Mouse (Mus musculus): ENCODE measurements at regions not wholly inside any gene's neighbourhood (a gene's known extent, or its start where the extent isn't known, plus 50 kb on each side); places are given as distances from the start of the nearest gene placed in this dataset.

DNA sequence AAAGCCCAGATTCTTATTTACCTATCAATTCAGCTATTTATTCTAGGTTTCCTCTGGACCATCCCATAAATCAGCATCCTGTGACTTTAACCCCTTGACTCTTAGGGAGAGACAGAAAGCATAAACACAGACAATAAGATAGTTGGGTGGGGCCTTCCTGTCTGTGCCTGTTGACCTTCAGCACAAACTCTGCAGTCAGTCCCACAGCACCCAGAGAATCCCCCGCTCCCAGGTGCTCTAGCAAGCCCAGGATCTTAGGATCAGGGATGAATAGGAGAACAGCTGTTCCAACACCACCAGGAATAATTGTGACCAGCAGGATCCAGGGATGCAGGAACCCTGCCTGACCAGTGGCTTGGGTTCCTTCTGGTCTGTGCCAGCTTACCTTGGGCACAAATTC is 107.8 kb downstream of the Basp1 start:
- DNase-seq (ENCODE audit: low spot score): no peak
- Histone ChIP-seq H3K4me1 (no peaks in the 10 kb centered on the region), H3K27ac (no peak overlapping the region), H3K4me3 (no peak overlapping the region), H3K36me3 (no peaks in the 10 kb centered on the region), H3K27me3 (ENCODE audit: low read depth, poor library complexity, severe bottlenecking) (no peaks in the 10 kb centered on the region), H3K9me3 (replicated peaks) (no peaks in the 10 kb centered on the region)
- 89% methylated on average over 1 of the region's 1 CpGs for WGBS

DNA sequence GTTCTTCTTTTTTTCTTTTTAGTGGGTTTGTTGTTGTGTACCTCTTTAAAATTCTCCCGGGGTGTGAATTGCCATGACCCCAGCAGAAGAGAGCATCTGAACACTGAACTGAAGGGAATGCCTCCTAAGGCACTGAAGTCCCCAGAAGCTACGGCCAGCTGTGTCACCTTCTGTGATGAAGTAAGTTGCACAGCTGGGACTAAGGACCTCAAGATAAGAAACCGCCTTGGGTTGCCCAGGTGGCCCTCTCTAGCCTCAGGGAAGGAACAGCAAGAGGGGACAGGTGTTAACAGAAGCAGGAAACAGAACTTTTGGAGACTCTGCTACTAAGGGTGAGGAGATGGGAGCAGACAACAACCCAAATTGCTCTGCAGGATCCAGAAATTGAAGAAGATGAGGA is 110.2 kb downstream of the Basp1 start:
- WGBS: 69% methylated on average over 3 of the region's 3 CpGs
- Histone ChIP-seq H3K9me3 (replicated peaks) (no peaks in the 10 kb centered on the region), H3K27me3 (ENCODE audit: low read depth, poor library complexity, severe bottlenecking) (no peaks in the 10 kb centered on the region), H3K36me3 (no peaks in the 10 kb centered on the region), H3K27ac (no peak overlapping the region), H3K4me1 (no peaks in the 10 kb centered on the region), H3K4me3 (no peak overlapping the region)
- no peak for DNase-seq (ENCODE audit: low spot score)

DNA sequence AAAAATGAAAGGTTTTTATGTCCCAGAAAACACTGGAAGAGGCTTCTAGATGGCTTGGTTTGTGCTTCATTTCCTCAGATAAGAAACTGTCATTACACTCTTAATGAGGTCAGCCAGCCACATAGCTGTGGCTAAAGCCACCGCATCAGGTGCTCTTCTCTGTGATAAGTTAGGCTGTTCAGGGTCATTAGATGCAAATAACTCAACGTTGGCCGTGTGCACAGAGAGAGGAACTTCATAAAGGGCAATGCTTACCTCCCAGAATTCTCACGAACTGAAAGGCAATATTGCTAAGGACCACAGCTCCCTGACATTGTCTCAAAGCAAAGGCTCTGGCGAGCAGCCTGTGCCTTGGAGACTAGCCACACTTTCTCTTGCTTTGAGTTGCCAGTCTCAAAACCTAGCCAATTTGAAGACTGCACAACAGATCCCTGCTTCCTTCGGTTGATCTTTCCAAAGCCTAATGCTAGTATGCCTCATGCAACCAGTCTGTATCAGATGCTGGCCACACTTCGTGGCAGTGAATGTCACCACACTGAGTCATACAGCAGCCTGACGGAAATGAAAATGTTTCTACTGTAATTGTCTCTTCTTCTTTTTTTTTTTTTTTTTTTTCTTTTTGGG is 110.8 kb downstream of the Basp1 start:
- no peaks in the 10 kb centered on the region for H3K4me1 ChIP-seq
- H3K4me3 ChIP-seq: no peak overlapping the region
- H3K27me3 ChIP-seq (ENCODE audit: low read depth, poor library complexity, severe bottlenecking): no peaks in the 10 kb centered on the region
- no peaks in the 10 kb centered on the region for H3K36me3 ChIP-seq
- DNase-seq (ENCODE audit: low spot score): no peak
- no peak overlapping the region for H3K27ac ChIP-seq
- 77% methylated on average over 8 of the region's 8 CpGs for WGBS
- H3K9me3 ChIP-seq (replicated peaks): no peaks in the 10 kb centered on the region

DNA sequence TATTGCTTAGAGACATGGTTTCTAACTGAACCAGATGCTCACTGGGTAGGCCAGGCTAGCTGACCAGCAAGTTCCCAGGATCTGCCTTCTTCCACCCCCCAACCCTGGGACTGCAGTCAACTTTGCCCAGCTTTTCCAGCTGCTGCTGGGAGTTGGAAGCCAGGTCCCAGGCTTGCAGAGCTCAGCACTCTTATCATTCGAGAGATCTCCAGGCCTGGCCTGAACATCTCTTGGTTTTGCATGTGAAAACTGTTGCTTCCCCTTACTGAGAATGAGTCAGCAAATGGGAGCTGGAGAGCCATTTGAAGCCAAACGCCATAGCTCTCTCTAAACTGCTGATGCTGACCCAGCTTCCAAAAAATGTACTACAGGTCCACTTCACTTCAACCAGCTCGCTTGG is 111.8 kb downstream of the Basp1 start:
- WGBS: 71% methylated on average over 3 of the region's 3 CpGs

DNA sequence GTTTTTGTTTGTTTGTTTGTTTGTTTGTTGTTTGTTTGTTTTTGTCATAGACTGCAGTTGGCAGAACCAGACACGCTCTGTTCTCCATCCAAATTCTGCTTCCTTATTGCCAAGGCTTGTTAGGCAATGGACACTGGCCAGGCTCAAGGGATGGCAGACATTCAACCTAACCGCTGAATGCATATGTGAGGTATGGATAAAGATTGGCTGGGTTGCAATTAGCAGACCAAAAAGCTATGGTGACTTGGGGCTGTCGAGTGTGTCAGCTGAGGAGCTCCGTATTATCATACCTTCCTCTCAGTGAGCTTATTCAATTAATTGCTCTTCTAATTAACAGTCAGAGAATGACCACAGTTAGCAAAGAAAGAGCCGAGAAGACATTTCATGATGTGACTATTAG is 116.3 kb downstream of the Basp1 start:
- no peak overlapping the region for H3K4me3 ChIP-seq
- no peak for DNase-seq (ENCODE audit: low spot score)
- H3K4me1 ChIP-seq: no peaks in the 10 kb centered on the region
- no peak overlapping the region for H3K27ac ChIP-seq
- 87% methylated on average over 5 of the region's 5 CpGs for WGBS
- H3K9me3 ChIP-seq (replicated peaks): no peaks in the 10 kb centered on the region
- H3K27me3 ChIP-seq (ENCODE audit: low read depth, poor library complexity, severe bottlenecking): no peaks in the 10 kb centered on the region
- no peaks in the 10 kb centered on the region for H3K36me3 ChIP-seq

More for the DNA sequence above, 111.8 kb downstream of the Basp1 start:
- Histone ChIP-seq H3K9me3 (replicated peaks) (no peaks in the 10 kb centered on the region), H3K4me1 (no peaks in the 10 kb centered on the region), H3K4me3 (no peak overlapping the region), H3K27me3 (ENCODE audit: low read depth, poor library complexity, severe bottlenecking) (no peaks in the 10 kb centered on the region), H3K27ac (no peak overlapping the region), H3K36me3 (no peaks in the 10 kb centered on the region)
- DNase-seq (ENCODE audit: low spot score): no peak

DNA sequence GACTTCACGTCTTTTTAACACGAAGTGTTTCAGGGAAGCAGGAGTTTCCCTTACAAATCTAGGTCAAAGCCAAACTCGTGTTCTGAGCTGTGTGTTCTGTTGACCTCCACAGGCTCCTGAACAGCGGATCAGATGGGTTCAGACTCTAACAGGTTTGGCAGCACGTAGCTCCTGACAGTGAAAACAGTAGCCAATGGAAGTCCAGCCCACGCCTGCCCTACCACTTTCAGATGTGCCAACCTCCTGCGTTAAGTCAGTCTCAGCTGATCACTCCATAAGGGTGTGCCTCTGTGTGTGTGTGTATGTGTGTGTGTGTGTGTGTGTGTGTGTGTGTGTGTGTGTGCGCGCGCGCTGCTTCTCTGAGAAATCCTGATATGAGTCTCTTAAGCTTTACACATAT is 116.8 kb downstream of the Basp1 start:
- no peak overlapping the region for H3K4me3 ChIP-seq
- H3K4me1 ChIP-seq: no peaks in the 10 kb centered on the region
- 91% methylated on average over 11 of the region's 11 CpGs for WGBS
- no peaks in the 10 kb centered on the region for H3K9me3 ChIP-seq (replicated peaks)
- no peaks in the 10 kb centered on the region for H3K36me3 ChIP-seq
- DNase-seq (ENCODE audit: low spot score): no peak
- no peak overlapping the region for H3K27ac ChIP-seq
- no peaks in the 10 kb centered on the region for H3K27me3 ChIP-seq (ENCODE audit: low read depth, poor library complexity, severe bottlenecking)

DNA sequence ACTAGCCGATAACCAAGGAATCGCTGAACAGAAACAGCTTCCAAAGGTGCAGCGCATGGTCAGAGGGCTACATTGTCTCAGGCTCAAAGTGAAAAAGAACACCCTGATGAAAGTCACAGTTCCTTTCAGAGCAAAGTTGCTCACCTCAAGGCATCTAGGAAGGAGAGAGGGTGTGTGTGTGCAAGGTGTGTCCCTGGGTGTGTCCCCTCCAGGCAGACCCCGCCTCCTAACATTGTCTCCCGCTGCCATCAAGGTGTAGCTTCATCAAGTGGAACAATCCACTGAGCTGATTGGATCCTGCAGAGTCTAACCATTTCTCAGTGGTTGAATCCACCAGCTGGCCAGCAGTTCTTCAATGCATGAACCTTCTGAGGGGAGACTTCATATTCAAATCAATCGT is 117.8 kb downstream of the Basp1 start:
- Histone ChIP-seq H3K9me3 (replicated peaks) (no peaks in the 10 kb centered on the region), H3K4me1 (0 out of 2 replicates have a peak, but pooled peaks cover 6% of the 10 kb centered on the region), H3K27ac (no peak overlapping the region), H3K27me3 (ENCODE audit: low read depth, poor library complexity, severe bottlenecking) (no peaks in the 10 kb centered on the region), H3K4me3 (no peak overlapping the region), H3K36me3 (no peaks in the 10 kb centered on the region)
- no peak for DNase-seq (ENCODE audit: low spot score)
- 96% methylated on average over 6 of the region's 6 CpGs for WGBS

DNA sequence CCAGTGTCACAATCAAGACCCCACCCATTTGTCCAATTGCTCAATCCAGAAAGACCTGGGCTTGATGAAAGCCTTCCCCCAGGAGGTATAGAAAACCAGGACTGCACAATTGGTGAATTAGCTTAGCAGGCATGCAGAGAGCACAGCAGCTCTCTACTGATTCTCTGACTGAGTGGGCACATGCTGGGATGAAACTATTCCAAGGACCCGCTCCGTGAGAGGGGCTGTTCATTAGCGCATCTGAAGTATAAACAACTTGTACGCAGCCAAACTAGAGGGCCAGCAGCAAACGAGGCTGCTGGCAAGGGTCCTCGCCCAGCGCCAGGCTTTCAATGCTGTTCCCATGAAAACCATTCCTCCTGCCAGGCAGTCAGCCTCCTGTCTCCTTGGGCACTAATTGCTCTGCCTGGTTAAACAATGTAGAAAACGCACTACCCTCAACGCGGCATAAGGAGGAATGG is 122.3 kb downstream of the Basp1 start:
- no peak overlapping the region for H3K27ac ChIP-seq
- DNase-seq (ENCODE audit: low spot score): no peak
- H3K4me1 ChIP-seq: peaks cover 6% of the 10 kb centered on the region; the same call in 1 of the 2 replicates
- H3K36me3 ChIP-seq: no peaks in the 10 kb centered on the region
- peaks cover under 1% of the 10 kb centered on the region; the same call in 1 of the 2 replicates for H3K27me3 ChIP-seq (ENCODE audit: low read depth, poor library complexity, severe bottlenecking)
- WGBS: 68% methylated on average over 10 of the region's 10 CpGs
- no peak overlapping the region for H3K4me3 ChIP-seq
- H3K9me3 ChIP-seq (replicated peaks): no peaks in the 10 kb centered on the region

DNA sequence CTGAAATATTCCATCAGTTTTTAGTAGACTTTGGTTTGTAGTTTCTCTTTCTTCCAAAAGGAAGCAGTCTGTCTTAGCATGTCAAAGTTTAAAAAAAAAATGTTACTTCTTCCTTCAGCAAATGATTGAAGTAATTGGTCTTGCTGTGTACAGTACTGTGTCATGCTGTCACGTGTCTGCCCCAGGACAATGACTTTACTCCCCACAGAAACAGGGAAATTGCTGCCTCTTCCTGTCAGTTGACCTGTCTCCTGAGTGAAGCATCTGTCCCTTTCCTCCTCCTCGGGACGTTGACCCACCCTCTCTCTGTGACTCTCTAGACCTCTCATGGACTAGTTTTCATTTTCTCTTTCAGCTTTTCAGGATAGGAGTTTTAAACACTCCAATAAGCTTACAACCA is 125.7 kb downstream of the Basp1 start:
- no peak overlapping the region for H3K4me3 ChIP-seq
- no peak for DNase-seq (ENCODE audit: low spot score)
- WGBS: 57% methylated on average over 3 of the region's 3 CpGs
- H3K9me3 ChIP-seq (replicated peaks): no peaks in the 10 kb centered on the region
- no peak overlapping the region for H3K27ac ChIP-seq
- peaks cover 5% of the 10 kb centered on the region; the same call in 1 of the 2 replicates for H3K27me3 ChIP-seq (ENCODE audit: low read depth, poor library complexity, severe bottlenecking)
- peaks cover 30% of the 10 kb centered on the region for H3K4me1 ChIP-seq
- H3K36me3 ChIP-seq: no peaks in the 10 kb centered on the region

DNA sequence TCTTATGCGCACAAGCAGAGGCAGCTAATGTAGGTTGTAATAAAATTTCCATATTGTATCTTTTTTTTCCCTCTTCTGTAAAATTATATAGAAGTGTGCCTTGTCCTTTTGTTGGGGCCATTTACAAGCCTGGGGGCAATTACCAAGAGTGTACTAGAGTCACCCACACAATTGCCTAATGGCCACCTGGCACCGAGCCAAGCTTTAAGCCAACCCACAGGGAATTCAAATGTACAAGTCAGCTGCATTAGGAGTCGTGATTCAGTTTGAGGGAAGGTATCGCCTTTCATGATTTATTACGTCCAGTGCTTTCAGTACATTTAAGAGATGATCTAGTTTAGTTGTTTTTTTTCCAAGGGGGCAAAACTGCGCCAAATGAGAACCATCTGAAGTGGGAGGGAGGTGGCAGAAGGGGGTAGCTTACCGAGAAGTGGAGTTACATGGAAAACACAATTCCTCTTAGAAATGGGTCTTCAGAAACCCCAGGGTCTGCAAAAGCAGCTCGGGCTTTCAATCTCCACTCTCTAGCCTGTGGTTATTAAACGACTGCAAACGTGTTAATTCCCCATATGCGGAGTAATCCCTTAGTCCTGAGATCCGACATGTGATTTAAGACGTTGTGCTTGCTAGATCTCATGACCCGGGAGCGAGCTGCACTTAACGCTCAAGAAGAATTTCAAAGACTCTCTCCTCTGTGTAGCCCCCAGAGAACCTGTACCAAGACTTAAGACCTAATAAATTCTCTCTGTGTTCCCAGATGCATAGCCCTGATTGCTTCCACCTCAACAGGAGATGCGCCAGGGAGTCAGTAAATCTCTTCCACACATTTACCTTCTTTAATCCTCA is 129.0 kb downstream of the Basp1 start:
- Histone ChIP-seq H3K4me1 (peaks cover 24% of the 10 kb centered on the region), H3K36me3 (no peaks in the 10 kb centered on the region), H3K27me3 (ENCODE audit: low read depth, poor library complexity, severe bottlenecking) (peaks cover 5% of the 10 kb centered on the region; the same call in 1 of the 2 replicates), H3K4me3 (peak overlapping the region; percentile 28), H3K9me3 (replicated peaks) (no peaks in the 10 kb centered on the region), H3K27ac (peak overlapping the region; percentile 25; the same call in 1 of the 2 replicates)
- peak; percentile 69 for DNase-seq (ENCODE audit: low spot score)
- WGBS: 32% methylated on average over 17 of the region's 17 CpGs

DNA sequence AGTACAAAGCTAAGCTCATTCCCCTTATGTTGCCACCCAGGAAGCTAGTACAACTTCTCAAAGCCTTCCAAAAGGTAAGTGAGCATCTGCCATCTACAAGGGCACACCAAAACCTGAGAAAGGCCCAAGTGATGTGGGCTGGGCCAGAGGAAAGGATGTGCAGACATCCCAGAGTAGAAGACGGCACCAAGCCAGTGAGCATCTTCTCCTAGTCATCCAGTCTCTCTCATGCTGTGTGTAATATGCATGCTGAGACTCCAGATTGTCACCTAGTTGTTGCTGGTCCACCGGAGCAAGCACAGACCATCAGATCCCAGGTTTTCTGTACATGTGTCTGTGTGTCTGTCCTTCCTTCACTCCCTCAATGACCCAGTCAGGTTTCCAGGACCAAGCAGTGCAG is 129.9 kb downstream of the Basp1 start:
- Histone ChIP-seq H3K36me3 (no peaks in the 10 kb centered on the region), H3K4me1 (peaks cover 28% of the 10 kb centered on the region), H3K27ac (peak overlapping the region; percentile 25; the same call in 1 of the 2 replicates), H3K27me3 (ENCODE audit: low read depth, poor library complexity, severe bottlenecking) (peaks cover 5% of the 10 kb centered on the region; the same call in 1 of the 2 replicates), H3K4me3 (no peak overlapping the region), H3K9me3 (replicated peaks) (no peaks in the 10 kb centered on the region)
- no peak for DNase-seq (ENCODE audit: low spot score)
- WGBS: 92% methylated on average over 2 of the region's 2 CpGs

DNA sequence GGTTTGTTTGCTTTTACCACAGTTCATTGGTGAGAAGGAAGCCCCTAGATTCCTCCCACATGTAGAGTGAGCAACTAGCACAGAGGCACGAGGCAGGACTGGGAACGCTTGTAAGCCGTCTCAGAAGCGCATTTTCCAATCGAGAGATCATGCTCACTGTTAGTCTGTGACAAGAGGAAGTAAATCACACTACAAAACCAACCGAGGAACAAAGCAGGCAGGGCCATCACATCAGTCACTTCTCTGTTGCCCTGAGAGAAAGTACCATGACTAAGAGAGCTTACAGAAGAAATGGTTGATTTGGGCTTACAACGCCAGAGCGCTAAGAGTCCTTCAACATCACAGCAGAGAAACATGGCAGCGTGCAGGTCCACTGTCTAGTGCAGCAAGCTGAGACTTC is 131.2 kb downstream of the Basp1 start:
- H3K4me1 ChIP-seq: peaks cover 32% of the 10 kb centered on the region
- WGBS: 73% methylated on average over 9 of the region's 9 CpGs
- peaks cover 5% of the 10 kb centered on the region; the same call in 1 of the 2 replicates for H3K27me3 ChIP-seq (ENCODE audit: low read depth, poor library complexity, severe bottlenecking)
- H3K36me3 ChIP-seq: no peaks in the 10 kb centered on the region
- no peak for DNase-seq (ENCODE audit: low spot score)
- H3K9me3 ChIP-seq (replicated peaks): no peaks in the 10 kb centered on the region
- no peak overlapping the region for H3K27ac ChIP-seq
- H3K4me3 ChIP-seq: no peak overlapping the region

DNA sequence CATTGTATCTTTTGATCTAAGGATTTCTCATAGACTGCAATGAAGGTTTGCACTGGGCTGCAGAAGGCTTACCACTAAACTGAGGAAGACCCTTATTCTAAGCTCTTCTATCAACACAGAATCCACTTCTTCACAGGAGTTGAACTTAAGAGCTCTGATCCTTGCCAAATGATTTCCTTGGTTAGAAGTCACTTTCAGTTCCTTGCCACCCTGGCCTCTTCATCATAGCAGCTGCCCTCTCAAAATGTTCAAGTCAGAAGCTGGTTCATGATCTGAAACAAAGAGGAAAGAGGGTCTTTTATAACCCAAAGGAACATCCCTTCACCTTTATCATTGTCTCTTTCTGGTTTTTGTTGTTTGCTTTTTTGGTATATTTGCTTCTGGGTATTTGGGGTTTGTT is 131.6 kb downstream of the Basp1 start:
- no peak for DNase-seq (ENCODE audit: low spot score)
- Histone ChIP-seq H3K4me3 (no peak overlapping the region), H3K27ac (no peak overlapping the region), H3K4me1 (peaks cover 32% of the 10 kb centered on the region), H3K9me3 (replicated peaks) (no peaks in the 10 kb centered on the region), H3K36me3 (no peaks in the 10 kb centered on the region), H3K27me3 (ENCODE audit: low read depth, poor library complexity, severe bottlenecking) (peaks cover 5% of the 10 kb centered on the region; the same call in 1 of the 2 replicates)

Data from limb, embryonic 10.5 days (tissue).